Mouse (Mus musculus) neural tube, embryonic 14.5 days (tissue): ENCODE data around the gene Wipf2. TPM values are rescaled to one million over a fixed set of nuclear protein-coding genes. Genes with fewer than 3 reads are reported as not detected.

Source experiments
- ATAC-seq: fragments of 200-750 bp; cut with Nextera tagmentation; 2 replicates; pipeline ENCODE4 v1.8.0; 2017; ENCODE audit warnings: low read depth, mild to moderate bottlenecking, moderate TSS enrichment, moderate library complexity
- H3K27ac ChIP-seq: fragments of 300-500 bp; sonication (generic); 2 replicates; pipeline ENCODE4 v1.5.1; 2014; ENCODE audit warnings: low read depth, mild to moderate bottlenecking, control low read depth, low read length, moderate library complexity, mixed read lengths
- H3K27me3 ChIP-seq: fragments of 300-500 bp; sonication (generic); 2 replicates; pipeline ENCODE4 v1.6.1; 2014; ENCODE audit warnings: low read length; ENCODE audit not compliant: control insufficient read depth, insufficient read depth
- H3K36me3 ChIP-seq: fragments of 300-500 bp; sonication (generic); 2 replicates; pipeline ENCODE4 v1.6.1; 2014; ENCODE audit warnings: low read length, mixed read lengths; ENCODE audit not compliant: control insufficient read depth, insufficient read depth
- H3K4me1 ChIP-seq: fragments of 300-500 bp; sonication (generic); 2 replicates; pipeline ENCODE4 v1.6.1; 2014; ENCODE audit warnings: low read length; ENCODE audit not compliant: control insufficient read depth, insufficient read depth
- H3K4me2 ChIP-seq: fragments of 300-500 bp; sonication (generic); 2 replicates; pipeline ENCODE4 v1.6.1; 2014; ENCODE audit warnings: mild to moderate bottlenecking, low read depth, low read length, control low read depth
- H3K4me3 ChIP-seq: fragments of 300-500 bp; sonication (generic); 2 replicates; pipeline ENCODE4 v1.5.1; 2014; ENCODE audit warnings: low read depth, low read length, control low read depth, mixed read lengths
- H3K9ac ChIP-seq: fragments of 300-500 bp; sonication (generic); replicated peaks from 2 replicates; pipeline ENCODE4 v1.6.1; 2014; ENCODE audit warnings: low read depth, mild to moderate bottlenecking, control low read depth, low read length, mixed read lengths
- H3K9me3 ChIP-seq: fragments of 300-500 bp; sonication (generic); 2 replicates; pipeline ENCODE4 v1.6.1; 2016; ENCODE audit warnings: low read length; ENCODE audit not compliant: control insufficient read depth
- WGBS: fragments of 180-500 bp; shearing (Covaris S2); extraction: QIAGEN DNeasy Blood & Tissue Kit; methylation state at CpG from one replicate; pipeline ENCODE4 v1.1.7; 2014; 5-methylcytosine and 5-hydroxymethylcytosine counted together
- polyA plus RNA-seq: library from polyadenylated mRNA; unstranded; fragments of >200 nt; fragmentation: Nextera tagmentation; extraction: Ambion mirVana; gene quantifications from 2 replicates; pipeline ENCODE4 v1.2.1, GENCODE M21; 2014

Gene Wipf2
- polyA plus RNA-seq, 1 experiment from 2014 or later: 5.2 TPM

DNA sequence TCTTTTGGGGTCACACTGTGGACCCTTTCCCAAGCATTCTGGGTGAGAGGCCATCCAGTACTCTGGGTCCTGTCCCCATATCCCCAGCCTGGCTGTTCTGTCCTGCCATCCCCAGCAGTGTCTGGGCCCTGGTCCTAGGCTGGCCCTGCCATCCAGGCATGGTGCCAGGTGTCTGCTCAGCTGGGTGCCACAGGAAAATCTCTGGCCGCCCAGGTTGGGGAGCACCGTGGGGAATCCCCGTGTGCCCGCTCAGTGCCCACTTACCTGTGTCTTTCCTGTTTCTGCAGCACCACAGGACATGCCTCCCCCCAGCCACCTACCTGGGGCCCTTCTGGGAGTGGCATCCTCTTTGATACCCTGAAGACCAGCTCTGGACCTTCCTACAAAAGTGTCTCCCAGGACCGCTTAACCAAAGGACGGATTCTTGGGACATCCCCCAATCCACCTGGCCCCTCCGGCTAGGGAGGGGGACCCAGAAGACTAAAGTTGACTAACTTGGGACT is 86.6 kb downstream of the Wipf2 start:
- no peak overlapping the region for H3K9ac ChIP-seq
- H3K4me1 ChIP-seq: peaks cover 31% of the 10 kb centered on the region
- H3K36me3 ChIP-seq: no peaks in the 10 kb centered on the region
- no peak overlapping the region for H3K4me2 ChIP-seq
- no peak overlapping the region for H3K27ac ChIP-seq
- no peaks in the 10 kb centered on the region for H3K9me3 ChIP-seq
- WGBS: 87% methylated on average over 7 of the region's 7 CpGs
- H3K27me3 ChIP-seq: no peaks in the 10 kb centered on the region
- H3K4me3 ChIP-seq: no peak overlapping the region
- no peak for ATAC-seq

DNA sequence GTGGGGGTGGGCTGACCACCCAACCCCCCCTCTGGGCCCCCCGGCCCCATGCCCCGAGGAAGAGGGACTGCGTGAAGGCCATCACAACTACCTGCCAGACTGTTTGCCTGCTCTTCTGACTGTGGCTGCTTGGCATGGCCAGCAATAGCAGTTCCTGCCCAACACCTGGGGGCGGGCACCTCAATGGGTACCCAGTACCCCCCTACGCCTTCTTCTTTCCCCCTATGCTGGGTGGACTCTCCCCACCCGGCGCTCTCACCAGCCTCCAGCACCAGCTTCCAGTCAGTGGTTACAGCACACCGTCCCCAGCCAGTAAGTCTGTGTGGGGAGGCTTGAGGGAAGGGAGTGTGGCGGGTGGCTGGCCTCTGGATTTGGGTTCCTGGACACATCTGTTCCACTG is 87.0 kb downstream of the Wipf2 start:
- no peak overlapping the region for H3K4me2 ChIP-seq
- H3K9ac ChIP-seq: no peak overlapping the region
- peak overlapping the region; percentile 66; the same call in 1 of the 2 replicates for H3K27ac ChIP-seq
- no peaks in the 10 kb centered on the region for H3K27me3 ChIP-seq
- no peak overlapping the region for H3K4me3 ChIP-seq
- H3K9me3 ChIP-seq: no peaks in the 10 kb centered on the region
- ATAC-seq: no peak
- H3K4me1 ChIP-seq: peaks cover 33% of the 10 kb centered on the region
- WGBS: 89% methylated on average over 8 of the region's 9 CpGs
- no peaks in the 10 kb centered on the region for H3K36me3 ChIP-seq

DNA sequence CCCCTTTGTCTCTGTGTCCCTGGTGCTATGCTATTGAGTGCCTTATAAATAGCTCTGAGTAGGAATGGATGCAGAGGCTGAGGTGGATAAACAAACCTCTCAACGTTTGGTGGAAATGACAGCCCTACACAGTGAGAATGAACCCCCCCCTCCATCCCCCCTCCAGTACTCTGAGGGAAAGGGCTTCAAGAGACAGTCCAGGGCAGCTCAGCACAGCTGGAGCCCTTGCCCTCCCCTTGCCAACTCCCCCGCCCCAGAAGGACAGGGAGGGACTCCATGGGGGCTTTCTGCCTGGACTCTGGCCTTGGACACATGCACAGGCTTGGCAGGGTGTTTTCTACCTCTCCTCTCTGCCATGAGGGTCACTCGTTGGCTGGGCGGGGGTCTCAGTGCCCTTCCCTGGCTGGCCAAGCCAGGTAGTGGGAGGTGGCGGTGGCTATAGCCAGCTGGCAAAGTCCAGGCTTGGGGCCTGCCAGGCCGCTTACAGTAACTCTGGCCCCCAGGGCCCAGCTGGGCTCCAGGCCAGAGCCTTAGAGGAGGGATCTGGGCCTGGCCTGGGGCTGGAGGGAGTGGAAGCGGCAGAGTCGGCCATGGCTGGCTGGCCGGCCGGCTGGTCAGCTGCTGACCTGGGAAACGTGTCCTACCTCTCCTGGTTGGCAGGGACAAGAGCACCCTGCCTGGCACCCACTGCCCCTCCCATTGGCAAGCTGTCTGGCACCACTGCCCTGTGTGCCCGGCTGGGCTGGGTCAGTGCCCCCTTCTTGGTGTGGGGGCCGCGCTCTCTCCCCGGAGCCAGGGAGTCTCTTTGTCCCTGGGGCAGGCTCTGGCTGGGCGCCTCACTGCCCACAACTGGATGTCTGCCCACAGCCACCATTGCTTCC is 87.8 kb downstream of the Wipf2 start:
- ATAC-seq: peak; percentile 25; the same call in 1 of the 2 replicates

DNA sequence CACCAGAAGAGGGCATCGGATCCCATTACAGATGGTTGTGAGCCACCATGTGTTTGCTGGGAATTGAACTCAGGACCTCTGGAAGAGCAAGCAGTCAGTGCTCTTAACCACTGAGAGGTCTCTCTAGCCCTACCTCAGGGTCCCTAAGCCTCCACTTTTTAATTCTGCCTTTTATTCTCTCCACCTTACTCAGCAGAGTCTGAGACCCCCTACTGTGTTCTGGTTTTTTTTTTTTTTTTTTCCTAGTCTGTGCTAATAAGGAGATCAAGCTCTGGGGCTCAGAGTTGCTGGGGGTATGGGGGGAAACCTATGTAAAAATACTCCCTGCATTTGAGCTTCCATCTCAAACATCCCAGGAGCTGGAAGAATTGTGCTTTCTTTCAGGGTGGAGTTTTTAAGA is 88.7 kb downstream of the Wipf2 start:
- WGBS: 90% methylated on average over 1 of the region's 1 CpGs
- no peaks in the 10 kb centered on the region for H3K27me3 ChIP-seq
- no peak for ATAC-seq
- H3K4me3 ChIP-seq: no peak overlapping the region
- H3K9ac ChIP-seq: no peak overlapping the region
- H3K27ac ChIP-seq: no peak overlapping the region
- no peaks in the 10 kb centered on the region for H3K36me3 ChIP-seq
- peaks cover 37% of the 10 kb centered on the region for H3K4me1 ChIP-seq
- H3K4me2 ChIP-seq: no peak overlapping the region
- H3K9me3 ChIP-seq: no peaks in the 10 kb centered on the region

More for the DNA sequence above, 87.8 kb downstream of the Wipf2 start:
- Histone ChIP-seq H3K27me3 (no peaks in the 10 kb centered on the region), H3K4me3 (no peak overlapping the region), H3K36me3 (no peaks in the 10 kb centered on the region), H3K9ac (no peak overlapping the region), H3K4me2 (no peak overlapping the region), H3K9me3 (no peaks in the 10 kb centered on the region), H3K27ac (peak overlapping the region; percentile 66), H3K4me1 (peaks cover 37% of the 10 kb centered on the region)
- 49% methylated on average over 16 of the region's 16 CpGs for WGBS

DNA sequence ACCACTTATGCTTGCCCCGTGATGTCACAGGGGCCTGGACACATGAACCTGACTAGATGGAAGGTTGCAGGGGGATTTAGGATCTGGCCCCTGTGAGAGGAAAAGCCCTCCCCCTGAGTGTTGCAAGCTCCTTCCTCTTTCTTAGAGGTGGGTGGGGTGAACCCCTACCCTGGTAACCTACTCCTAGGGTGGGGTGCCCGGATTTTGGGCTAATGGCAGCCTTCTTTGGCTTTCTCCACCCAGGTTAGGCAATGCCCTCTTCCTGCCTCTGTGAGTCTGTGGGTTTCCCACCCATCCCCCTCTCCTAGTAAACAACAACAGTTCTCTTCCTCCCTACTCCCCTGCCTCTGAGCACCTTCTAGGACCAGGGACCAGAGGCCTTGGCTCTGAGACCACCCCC is 89.3 kb downstream of the Wipf2 start:
- Histone ChIP-seq H3K4me2 (no peak overlapping the region), H3K27me3 (no peaks in the 10 kb centered on the region), H3K4me3 (no peak overlapping the region), H3K9me3 (no peaks in the 10 kb centered on the region), H3K36me3 (no peaks in the 10 kb centered on the region), H3K27ac (no peak overlapping the region), H3K4me1 (peaks cover 34% of the 10 kb centered on the region), H3K9ac (no peak overlapping the region)
- WGBS: 76% methylated on average over 2 of the region's 2 CpGs
- ATAC-seq: no peak

DNA sequence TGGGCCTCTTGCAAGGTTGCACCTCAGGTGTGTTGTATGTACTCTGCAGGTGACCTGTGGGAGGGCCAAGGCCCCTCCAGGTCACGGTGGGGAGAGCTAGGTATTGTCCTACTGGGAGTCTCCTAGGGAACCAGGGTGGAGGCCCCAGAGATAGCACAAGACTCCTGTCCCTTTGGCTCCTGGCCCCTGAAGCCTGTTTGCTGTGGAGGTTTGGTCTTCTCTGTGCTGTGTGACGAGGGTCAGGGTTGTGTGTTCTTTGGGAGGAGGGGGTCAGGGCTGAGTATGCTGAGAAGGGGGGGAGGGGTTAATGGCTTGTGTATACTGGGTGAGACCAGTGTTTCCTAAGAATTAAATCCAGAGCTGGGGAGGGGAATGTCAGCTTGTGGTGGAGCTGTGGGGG is 89.9 kb downstream of the Wipf2 start:
- Histone ChIP-seq H3K9me3 (no peaks in the 10 kb centered on the region), H3K27ac (no peak overlapping the region), H3K36me3 (no peaks in the 10 kb centered on the region), H3K27me3 (no peaks in the 10 kb centered on the region), H3K9ac (no peak overlapping the region), H3K4me2 (no peak overlapping the region), H3K4me1 (peaks cover 34% of the 10 kb centered on the region), H3K4me3 (no peak overlapping the region)
- no peak for ATAC-seq
- 8% methylated on average over 2 of the region's 2 CpGs for WGBS

DNA sequence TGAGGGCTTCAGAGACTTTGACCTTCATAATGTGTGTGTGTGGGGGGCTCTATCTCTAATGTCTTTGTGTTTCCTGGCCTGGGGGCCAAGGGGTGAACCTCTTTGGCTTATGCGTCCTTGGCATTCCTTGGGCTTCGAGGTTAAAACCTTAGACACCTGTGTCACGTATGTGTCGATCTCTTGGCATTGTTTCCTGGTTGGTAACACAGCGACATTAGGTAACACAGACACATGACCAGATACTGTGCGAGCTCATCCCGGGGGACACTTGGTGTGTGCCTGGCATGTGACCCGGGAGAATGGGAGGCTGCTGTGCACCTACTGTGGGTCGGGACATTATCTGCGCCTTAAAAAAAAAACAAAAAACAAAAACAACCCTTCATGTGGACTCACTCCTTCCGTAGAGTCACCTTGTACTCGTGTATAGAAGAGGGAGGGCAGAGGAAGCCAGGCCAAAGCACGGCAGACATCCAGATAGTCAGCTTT is 90.4 kb downstream of the Wipf2 start:
- Histone ChIP-seq H3K9ac (no peak overlapping the region), H3K4me2 (peak overlapping the region; percentile 24; the same call in 1 of the 2 replicates), H3K4me3 (no peak overlapping the region), H3K4me1 (peaks cover 34% of the 10 kb centered on the region), H3K27me3 (no peaks in the 10 kb centered on the region), H3K9me3 (no peaks in the 10 kb centered on the region), H3K27ac (peak overlapping the region; percentile 58), H3K36me3 (no peaks in the 10 kb centered on the region)
- ATAC-seq: no peak
- 30% methylated on average over 13 of the region's 13 CpGs for WGBS

DNA sequence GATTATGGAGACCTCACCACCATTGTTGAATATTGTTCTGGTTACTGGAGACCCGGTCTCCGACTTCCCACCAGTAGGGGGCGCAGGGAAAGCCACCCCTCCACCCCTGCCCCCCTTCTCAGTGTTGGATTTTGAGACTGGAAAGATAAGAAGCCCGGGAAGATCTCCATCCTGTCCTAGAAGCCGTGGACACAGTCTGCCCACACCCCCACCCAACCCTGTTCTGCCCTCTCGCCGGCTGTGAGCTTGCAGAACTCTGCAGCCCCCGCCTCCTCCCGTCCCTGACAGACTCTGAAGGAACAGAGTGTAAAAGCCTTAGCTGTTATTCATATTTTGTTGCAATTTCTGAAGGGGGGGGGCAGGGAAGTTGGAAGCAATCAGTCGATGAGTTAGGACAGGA is 90.9 kb downstream of the Wipf2 start:
- peak overlapping the region; percentile 24 for H3K4me2 ChIP-seq
- 7% methylated on average over 10 of the region's 10 CpGs for WGBS
- ATAC-seq: peak; percentile 42; the same call in 1 of the 2 replicates

More for the DNA sequence above, 90.9 kb downstream of the Wipf2 start:
- Histone ChIP-seq H3K27me3 (no peaks in the 10 kb centered on the region), H3K4me1 (peaks cover 34% of the 10 kb centered on the region), H3K36me3 (no peaks in the 10 kb centered on the region), H3K9me3 (no peaks in the 10 kb centered on the region), H3K4me3 (no peak overlapping the region), H3K9ac (no peak overlapping the region), H3K27ac (peak overlapping the region; percentile 58)
